Mouse (Mus musculus) kidney, postnatal 10 days (tissue): ENCODE data around the gene Fam222b.
"Not testable (repeated sequence)": the region's sequence is repeated elsewhere in the genome, so short reads cannot be mapped to it uniquely, and the experiment has no call there.

Experiments
- DNase-seq: peaks from one replicate; pipeline ENCODE4 v3.0.0; 2021; ENCODE audit warnings: mixed read lengths

The Fam222b gene

DNA sequence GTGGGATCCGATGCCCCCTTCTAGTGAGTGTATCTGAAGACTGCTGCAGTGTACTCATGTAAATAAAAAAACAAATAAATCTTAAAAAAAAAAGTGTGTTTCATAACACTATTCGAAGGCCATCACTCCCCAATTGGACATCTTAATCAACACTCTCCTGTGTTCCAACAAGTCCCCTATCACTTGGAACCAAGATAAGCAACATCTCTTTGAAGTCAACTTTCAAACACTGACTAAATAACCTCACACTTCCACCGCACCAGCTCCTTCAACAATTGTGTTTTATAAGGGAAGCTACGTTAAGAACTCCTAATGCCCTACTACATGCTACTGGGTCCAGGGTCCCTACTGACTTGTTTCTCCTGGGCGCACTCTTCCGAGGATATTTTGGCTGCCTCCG lies 88.0 kb downstream of the Fam222b start:
- no peak for DNase-seq

DNA sequence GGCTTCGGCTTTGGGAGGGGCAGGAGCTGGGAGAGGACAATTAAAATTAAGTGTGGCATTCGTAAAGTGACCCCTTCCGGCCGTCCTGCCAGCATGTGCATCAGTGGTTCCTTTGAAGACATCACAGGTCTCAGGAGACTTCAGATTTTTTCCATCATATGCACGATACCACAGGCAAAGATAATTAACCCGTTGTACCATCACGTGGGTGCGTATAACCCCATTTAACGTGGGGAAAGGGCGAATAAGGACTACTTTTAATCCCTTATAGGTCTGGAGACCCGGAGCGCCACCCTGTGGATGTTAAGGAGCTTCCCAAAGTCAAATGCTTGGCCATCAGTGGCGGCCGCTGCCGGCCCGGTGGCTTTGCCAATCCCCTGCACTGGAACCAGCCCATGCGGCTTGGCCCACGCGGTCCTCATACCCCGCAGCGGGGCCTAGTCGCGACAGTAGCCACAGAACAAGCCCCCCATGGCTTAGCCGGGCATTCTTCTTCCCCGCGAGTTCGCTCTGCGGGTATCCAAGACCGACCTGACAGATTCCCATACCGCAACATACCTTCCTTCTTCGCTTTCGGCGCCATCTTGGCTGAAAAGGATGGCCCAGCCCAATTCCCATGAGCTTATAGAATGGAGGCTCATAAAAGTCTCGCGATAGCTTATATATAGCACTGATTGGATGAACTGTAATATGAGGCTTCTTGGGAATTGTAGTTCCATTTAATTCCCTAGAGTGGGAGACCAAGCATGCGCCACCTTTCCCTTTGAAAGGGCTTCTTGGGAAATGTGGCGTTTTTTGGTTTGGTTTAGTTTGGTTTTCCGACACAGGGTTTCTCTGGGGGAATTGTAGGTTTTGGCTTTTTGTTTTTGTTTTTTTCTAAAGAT lies 88.7 kb downstream of the Fam222b start, which contains the start of gene Rpl23a:
Rpl23a (minus strand) TSS at position 624 of the 884 bp plus-strand sequence.
- peak; percentile 83 for DNase-seq

DNA sequence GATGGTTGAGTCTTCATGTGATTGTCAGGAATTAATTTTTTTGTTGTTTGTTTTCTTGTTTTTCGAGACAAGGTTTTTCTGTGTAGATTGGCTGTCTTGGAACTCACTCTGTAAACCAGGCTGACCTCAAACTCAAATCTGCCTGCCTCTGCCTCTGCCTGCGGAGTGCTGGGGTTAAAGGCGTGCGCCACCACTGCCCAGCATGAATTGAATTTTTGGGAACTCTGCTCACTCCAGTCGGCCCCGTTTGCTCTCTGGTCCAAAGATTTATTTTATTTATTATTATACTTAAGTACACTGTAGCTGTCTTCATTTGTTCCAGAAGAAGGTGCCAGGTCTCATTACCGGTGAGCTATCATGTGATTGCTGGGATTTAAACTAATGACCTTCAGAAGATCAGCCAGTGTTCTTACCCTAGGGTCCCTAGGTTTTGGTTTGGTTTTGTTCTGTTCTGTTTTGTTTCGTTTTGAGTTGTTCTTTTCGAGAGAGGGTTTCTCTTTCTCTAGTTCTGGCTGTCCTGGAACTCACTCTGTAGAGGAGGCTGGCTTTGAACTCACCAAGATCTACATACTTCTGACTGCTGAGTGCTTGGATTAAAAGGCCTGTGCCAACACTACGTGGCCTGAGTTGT lies 89.5 kb downstream of the Fam222b start:
- DNase-seq, result no peak

DNA sequence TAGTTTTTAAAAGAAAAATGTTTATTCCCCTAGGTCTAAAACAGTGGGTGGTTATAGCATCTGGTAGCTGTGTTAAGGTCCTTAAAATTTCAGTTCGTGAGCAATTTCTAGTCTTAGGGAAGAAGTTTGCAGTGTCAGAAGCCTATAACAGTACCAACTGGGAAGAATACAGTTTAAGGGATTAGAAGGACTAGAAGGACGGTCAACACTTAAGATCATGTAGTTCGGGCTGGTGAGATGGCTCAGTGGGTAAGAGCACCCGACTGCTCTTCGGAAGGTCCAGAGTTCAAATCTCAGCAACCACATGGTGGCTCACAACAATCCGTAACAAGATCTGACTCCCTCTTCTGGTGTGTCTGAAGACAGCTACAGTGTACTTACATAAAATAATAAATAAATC lies 90.2 kb downstream of the Fam222b start:
- not testable (repeated sequence) for DNase-seq

DNA sequence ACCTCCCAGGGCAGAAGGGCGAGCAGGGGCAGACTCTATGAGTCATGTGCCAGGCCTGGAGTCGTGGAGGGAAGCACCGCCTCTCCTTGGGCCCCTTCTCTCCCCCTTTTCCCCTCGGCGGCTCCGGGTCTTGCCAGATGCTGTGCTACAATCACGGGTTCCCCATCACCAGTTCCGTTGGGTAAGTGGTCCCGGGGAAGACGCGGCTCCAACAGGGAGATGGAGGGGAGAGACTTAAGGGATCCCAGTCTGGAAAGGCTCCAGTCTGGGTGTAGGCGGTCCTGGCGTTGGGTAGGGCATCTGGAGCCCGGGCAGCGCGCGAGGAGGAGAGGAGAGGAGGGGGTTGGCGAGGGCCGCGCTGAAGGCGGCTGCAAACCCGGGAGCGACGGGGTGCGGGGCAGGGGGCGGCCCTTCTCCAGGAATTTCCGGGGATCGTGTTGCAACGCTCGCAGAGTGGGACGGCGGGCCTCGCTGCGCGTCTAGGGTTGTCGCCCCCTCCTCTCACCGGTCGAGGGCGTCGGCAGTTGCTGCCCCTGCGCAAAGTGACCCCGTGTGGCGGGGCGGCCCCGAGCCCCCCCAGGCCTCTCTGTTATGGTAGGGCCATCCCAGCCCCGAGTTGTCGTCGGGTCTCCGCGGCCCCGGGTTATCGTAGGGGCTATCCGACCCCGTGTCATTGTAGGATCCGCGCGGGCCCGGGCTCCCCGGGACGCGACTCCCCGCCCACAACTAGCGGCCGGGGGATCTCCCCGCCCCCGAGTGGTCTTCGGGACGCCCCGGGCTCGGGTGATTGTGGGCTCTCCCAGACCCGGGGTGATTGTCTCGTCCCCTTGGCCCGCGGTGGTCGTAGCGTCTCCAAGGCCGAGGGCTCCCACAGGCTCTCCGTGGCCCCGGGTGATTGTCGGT lies 94.1 kb downstream of the Fam222b start, which contains the start of gene Rab34:
Rab34 (plus strand) TSS at position 100 of the 903 bp plus-strand sequence.
- DNase-seq, result peak; percentile 92

DNA sequence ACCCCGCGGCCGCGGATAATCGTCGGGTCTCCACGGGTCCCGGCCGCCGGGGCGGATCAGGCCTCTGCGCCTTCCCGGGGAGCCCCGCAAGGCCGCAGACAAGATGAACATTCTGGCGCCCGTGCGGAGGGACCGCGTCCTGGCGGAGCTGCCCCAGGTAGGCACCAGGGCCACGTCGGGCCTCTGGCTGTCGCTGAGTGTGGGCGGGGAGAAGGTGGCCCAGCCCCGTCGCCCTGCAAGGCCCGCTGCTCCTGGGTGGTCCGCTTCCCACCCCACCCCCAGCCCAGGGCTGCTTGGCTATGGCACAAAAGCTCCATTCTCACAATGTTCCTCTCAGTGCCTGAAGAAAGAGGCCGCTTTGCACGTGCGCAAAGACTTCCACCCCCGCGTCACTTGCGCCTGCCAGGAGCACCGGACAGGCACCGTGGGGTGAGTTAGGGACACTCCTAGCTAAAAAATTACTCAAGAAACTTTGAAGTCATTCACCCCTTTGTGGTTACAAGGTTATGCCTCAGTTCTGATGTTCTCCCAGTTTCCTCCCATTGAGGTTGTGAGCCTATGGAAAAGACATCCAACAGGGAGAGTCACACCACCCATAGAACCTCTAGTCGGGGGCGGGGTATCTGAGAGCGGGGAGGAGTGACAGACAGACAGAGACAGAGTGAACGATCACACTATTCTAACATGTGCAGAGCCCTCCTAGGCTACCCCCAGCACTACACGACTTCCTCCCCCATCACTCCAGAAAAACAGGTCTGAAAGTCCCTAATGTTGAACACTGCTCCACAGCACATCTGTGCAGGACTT lies 95.0 kb downstream of the Fam222b start:
- DNase-seq, result peak; percentile 89

DNA sequence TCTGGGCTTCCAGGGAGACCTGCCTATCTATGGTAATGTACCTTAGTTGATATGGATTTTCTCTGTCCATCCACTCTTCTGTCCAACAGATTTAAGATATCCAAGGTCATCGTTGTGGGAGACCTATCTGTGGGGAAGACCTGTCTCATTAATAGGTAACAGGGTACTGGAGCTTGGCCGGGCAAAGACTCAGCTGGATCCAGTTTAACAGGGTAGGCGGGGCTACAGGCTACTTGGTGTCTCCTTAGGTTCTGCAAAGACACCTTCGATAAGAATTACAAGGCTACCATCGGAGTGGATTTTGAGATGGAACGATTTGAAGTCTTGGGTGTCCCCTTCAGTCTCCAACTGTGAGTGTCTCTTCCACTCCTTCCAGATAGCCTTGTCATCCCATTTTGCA lies 95.6 kb downstream of the Fam222b start:
- peak; percentile 75 for DNase-seq

DNA sequence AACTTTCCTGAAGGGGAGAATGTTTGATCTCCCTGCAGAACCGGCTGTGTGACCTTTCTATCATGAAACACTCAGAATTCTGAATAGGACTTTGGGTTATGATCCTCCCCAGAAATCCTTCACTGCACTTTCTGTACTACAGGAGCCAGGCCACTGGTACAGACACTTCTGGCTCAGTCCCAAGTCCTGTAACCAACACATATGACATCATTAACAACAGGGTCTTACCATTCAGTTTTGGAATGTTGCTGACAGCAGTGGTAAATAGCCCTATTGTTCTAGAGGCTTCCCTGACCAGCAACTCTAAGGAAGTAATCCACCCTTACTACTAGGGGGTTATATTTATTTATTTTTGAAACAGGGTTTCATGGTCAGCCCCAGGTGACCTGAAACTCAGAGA lies 98.7 kb downstream of the Fam222b start, which contains the start of gene Proca1:
Proca1 (plus strand) TSS at position 280 of the 400 bp plus-strand sequence.
- DNase-seq, result no peak

DNA sequence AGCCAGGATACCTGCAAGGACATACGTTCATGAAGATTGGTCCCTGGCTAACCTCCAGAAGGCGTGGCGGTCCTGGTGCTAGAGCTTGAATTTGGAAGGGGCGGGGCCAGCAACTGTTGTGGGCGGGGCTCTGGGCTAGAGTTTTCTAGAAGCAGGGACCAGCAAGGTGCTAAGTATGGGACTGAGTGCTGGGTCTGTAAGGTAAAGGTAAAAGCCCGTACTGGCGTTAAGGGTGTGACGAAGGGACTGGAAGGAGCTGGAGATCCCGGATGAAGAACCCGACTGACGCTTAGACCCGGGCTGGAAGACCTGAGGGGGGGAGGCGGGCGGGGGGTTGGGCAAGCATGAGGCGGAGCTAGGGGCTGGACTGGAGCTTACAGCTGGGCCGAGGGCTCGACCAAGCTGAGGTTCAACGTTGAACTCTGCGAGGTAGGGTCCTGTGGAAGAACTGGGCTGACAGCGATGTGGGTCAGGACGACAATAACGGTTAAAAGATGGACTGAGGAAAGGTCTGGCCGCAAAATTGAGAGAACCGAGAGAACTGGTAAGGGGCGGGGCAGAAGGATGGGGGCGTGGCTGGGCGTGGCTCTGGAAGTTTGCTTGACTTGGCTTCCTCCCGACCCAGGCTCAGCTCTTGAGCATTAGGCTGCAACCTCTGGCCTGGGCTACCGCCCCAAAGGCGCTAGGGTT lies 100.1 kb downstream of the Fam222b start:
- peak; percentile 90 for DNase-seq

DNA sequence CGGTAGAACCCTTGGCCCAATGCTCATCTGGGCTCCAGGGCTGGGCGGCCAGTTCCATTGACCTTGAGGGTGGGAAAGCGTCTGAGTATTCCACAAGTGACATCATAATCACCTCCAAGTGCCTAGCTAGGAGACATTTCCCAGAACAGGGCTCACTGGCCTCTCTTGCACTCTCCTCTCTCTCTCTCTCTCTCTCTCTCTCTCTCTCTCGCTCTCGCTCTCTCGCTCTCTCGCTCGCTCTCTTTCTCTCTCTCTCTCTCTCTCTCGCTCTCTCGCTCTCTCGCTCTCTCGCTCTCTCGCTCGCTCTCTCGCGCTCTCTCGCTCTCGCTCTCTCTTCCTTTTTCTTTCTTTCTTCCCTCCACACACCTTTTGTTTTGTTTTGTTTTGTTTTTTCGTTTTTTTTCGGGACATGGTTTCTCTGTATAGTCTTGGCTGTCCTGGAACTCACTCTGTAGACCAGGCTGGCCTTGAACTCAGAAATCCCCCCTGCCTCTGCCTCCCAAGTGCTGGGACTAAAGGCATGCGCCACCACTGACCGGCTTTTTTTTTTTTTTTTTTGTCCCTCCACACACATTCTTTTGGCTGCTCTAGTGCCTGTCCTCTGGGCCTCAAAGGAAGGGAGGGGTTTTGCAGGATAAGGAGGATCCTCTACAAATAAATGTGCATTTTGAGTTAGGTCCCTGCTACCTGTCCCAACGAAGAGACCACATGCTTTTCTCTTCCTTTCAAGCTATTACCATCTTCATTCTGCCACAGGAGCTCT lies 100.8 kb downstream of the Fam222b start:
- no peak for DNase-seq

DNA sequence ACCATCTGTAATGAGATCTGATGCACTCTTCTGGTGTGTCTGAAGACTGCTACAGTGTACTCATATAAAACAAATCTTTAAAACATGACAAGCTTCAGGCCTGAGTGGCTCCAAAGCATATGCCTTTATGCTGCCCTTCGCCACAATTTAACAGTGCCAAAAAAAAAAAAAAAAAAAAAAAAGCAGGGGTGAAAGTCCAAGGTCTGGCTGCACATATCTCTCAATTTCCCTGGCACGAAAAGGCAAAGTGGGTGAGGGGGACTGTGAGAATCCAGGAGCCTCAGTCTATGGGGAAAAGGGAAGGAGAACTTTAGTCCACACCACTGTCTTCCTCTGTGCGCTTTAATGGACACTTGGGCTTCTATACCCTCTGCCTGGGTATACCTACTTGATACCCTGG lies 107.9 kb downstream of the Fam222b start:
- no peak for DNase-seq

DNA sequence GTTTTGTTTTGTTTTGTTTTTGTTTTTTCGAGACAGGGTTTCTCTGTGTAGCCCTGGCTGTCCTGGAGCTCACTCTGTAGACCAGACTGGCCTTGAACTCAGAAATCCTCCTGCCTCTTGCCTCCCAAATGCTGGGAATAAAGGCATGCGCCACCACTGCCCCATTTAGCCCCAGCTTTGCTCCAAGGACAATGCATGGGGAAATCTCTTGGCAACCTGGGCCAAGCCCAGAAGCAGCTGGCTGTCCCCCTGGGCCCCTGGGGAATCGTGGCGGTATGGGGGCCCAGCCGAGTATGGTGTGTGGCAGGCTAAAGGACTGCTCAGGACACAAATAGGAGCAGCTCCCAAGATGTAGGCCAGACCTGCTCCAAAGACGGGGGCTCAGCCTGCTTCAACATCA lies 109.8 kb downstream of the Fam222b start:
- DNase-seq, result no peak

DNA sequence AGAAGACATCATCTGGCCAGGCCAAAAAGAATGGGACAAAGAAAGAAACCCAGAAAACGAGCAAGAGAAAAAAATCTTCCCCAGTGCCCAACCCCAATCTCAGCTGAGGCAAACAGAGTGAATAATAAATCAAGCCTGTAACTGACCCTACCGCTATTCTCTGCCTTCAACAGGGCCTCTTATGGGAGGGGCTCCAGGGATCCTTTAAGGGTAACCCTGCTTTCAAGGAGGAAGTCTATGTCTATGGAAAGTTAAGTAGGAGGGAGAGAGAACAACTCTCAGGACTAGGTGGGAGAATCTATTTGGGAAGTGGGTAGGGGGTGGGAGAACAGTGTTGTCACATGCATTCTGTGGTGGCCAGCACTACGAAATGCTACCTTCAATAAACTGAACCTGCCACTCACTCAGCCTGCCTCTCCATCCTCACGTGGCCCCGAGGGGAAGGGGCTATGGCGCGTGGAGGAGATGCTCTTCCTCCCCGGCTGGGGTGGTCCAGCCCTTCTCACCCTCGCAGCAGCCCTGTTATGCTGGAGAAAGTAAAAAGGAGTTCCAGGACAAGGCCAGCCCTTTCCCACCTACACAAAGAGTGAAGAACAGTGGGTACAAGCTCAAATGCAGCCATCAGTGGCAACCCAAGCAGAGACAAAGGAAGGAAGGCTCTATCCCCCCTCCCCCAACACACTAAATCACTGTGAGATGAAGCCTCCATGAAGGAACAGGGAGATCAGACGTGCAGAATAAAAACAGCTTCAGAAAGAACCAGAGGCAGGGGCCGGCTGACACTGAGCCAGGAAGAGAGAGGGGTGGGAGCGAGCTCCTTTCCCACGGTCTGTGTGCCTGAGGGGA lies 111.1 kb downstream of the Fam222b start:
- no peak for DNase-seq
